Mouse (Mus musculus) T-cell, adult 2 months (primary cell): ENCODE data around the gene Cnga4.
A peak's percentile ranks its signal among the peaks of the same experiment; 100 is the strongest.
"Not testable (repeated sequence)": the region's sequence is repeated elsewhere in the genome, so short reads cannot be mapped to it uniquely, and the experiment has no call there.

Experiments
- DNase-seq: peaks from one replicate; pipeline ENCODE4 v3.0.0; 2022; ENCODE audit warnings: low spot score

Cnga4 gene

GRCm38 (mm10) chr7:105404268-105404667, at the start of gene Cnga4:
TSS of gene Cnga4 (plus strand) at chr7:105404568.
- DNase-seq = no peak

- DNase-seq = not testable (repeated sequence)
Observed at GRCm38 (mm10) chr7:105356064-105356463, 48.3 kb upstream of the Cnga4 start.

GRCm38 (mm10) chr7:105356487-105356886, 47.9 kb upstream of the Cnga4 start:
- not testable (repeated sequence) for DNase-seq

- no peak for DNase-seq
Observed at GRCm38 (mm10) chr7:105361713-105362112, 42.7 kb upstream of the Cnga4 start.

GRCm38 (mm10) chr7:105367268-105367667, 37.1 kb upstream of the Cnga4 start:
- no peak for DNase-seq

- DNase-seq = no peak
Observed at GRCm38 (mm10) chr7:105367930-105368329, 36.4 kb upstream of the Cnga4 start, which contains the start of gene Olfr692. TSS of gene Olfr692 (plus strand) at chr7:105368230.

- no peak for DNase-seq
Observed at GRCm38 (mm10) chr7:105368521-105368920, 35.8 kb upstream of the Cnga4 start.

- DNase-seq = no peak
Observed at GRCm38 (mm10) chr7:105372912-105373311, 31.5 kb upstream of the Cnga4 start.

- no peak for DNase-seq
Observed at GRCm38 (mm10) chr7:105373509-105373908, 30.9 kb upstream of the Cnga4 start.

- no peak for DNase-seq
Observed at GRCm38 (mm10) chr7:105373976-105374375, 30.4 kb upstream of the Cnga4 start.

GRCm38 (mm10) chr7:105374866-105375265, 29.5 kb upstream of the Cnga4 start, which contains the start of gene Gm5901:
TSS of gene Gm5901 (plus strand) at chr7:105375038.
- no peak for DNase-seq

- DNase-seq = no peak
Observed at GRCm38 (mm10) chr7:105380329-105380728, 24.0 kb upstream of the Cnga4 start.

GRCm38 (mm10) chr7:105387696-105388095, 16.7 kb upstream of the Cnga4 start:
- DNase-seq = no peak

GRCm38 (mm10) chr7:105390236-105390635, 14.1 kb upstream of the Cnga4 start:
- no peak for DNase-seq

GRCm38 (mm10) chr7:105394606-105395005, 9.8 kb upstream of the Cnga4 start:
- DNase-seq = no peak

- peak; percentile 31 for DNase-seq
Observed at GRCm38 (mm10) chr7:105395131-105395820, 9.1 kb upstream of the Cnga4 start.

GRCm38 (mm10) chr7:105396126-105396525, 8.2 kb upstream of the Cnga4 start:
- DNase-seq = no peak

- peak; percentile 5 for DNase-seq
Observed at GRCm38 (mm10) chr7:105399058-105399934, 5.1 kb upstream of the Cnga4 start.

GRCm38 (mm10) chr7:105399935-105400624, 4.3 kb upstream of the Cnga4 start, which contains the start of gene Fam160a2:
TSS of gene Fam160a2 (minus strand) at chr7:105400054.
- DNase-seq = peak; percentile 97

- DNase-seq = no peak
Observed at GRCm38 (mm10) chr7:105406322-105406721, 2.0 kb downstream of the Cnga4 start.

- DNase-seq = peak; percentile 46
Observed at GRCm38 (mm10) chr7:105411874-105412632, 7.7 kb downstream of the Cnga4 start.

- no peak for DNase-seq
Observed at GRCm38 (mm10) chr7:105414385-105414784, 10.0 kb downstream of the Cnga4 start.
